Mouse (Mus musculus) lung, postnatal 36 days (tissue): Measurements from ENCODE around the gene Tctn1.

Experiments
- DNase-seq: peaks from one replicate; pipeline ENCODE4 v3.0.0; 2022; ENCODE audit warnings: mixed read lengths

The Tctn1 gene

GRCm38 (mm10) chr5:122285029-122285766 is 20.9 kb upstream of the Tctn1 start:
- DNase-seq: peak; percentile 48

- DNase-seq: peak; percentile 96
Observed at GRCm38 (mm10) chr5:122284183-122285028, 20.1 kb upstream of the Tctn1 start, which contains the start of gene Pptc7. Gene Pptc7, plus strand, starts transcription at chr5:122284365.

- no peak for DNase-seq
Observed at GRCm38 (mm10) chr5:122283828-122284182, 19.5 kb upstream of the Tctn1 start.

- DNase-seq: peak; percentile 74
Observed at GRCm38 (mm10) chr5:122280827-122281462, 16.7 kb upstream of the Tctn1 start.

- DNase-seq: peak; percentile 72
Observed at GRCm38 (mm10) chr5:122280422-122280826, 16.2 kb upstream of the Tctn1 start.

GRCm38 (mm10) chr5:122279799-122280421 is 15.7 kb upstream of the Tctn1 start:
- peak; percentile 80 for DNase-seq

GRCm38 (mm10) chr5:122278946-122279345 is 14.7 kb upstream of the Tctn1 start:
- DNase-seq: no peak

- peak; percentile 91 for DNase-seq
Observed at GRCm38 (mm10) chr5:122274785-122275184, 10.5 kb upstream of the Tctn1 start.

- no peak for DNase-seq
Observed at GRCm38 (mm10) chr5:122272821-122273220, 8.6 kb upstream of the Tctn1 start.

- peak; percentile 66 for DNase-seq
Observed at GRCm38 (mm10) chr5:122268858-122269604, 4.8 kb upstream of the Tctn1 start.

- DNase-seq: peak; percentile 93
Observed at GRCm38 (mm10) chr5:122267899-122268298, 3.6 kb upstream of the Tctn1 start.

GRCm38 (mm10) chr5:122267136-122267535 is 2.9 kb upstream of the Tctn1 start:
- no peak for DNase-seq

- no peak for DNase-seq
Observed at GRCm38 (mm10) chr5:122265942-122266341, 1.7 kb upstream of the Tctn1 start.

GRCm38 (mm10) chr5:122265187-122265586 is 927 bp upstream of the Tctn1 start:
- DNase-seq: peak; percentile 42

- DNase-seq: peak; percentile 51
Observed at GRCm38 (mm10) chr5:122262104-122262503, 2.2 kb downstream of the Tctn1 start.

- DNase-seq: no peak
Observed at GRCm38 (mm10) chr5:122258027-122258741, 6.1 kb downstream of the Tctn1 start.

- DNase-seq: no peak
Observed at GRCm38 (mm10) chr5:122251895-122252606, 12.2 kb downstream of the Tctn1 start.

- DNase-seq: no peak
Observed at GRCm38 (mm10) chr5:122249281-122249680, 15.0 kb downstream of the Tctn1 start.

- no peak for DNase-seq
Observed at GRCm38 (mm10) chr5:122247934-122248333, 16.3 kb downstream of the Tctn1 start.

- no peak for DNase-seq
Observed at GRCm38 (mm10) chr5:122247529-122247928, 16.7 kb downstream of the Tctn1 start.
